Mouse (Mus musculus): Measurements from ENCODE around the gene Lsm4.

GRCm38 (mm10) chr8:70680039-70680438, 7.0 kb downstream of the Lsm4 start:
- no peak for TF ChIP-seq CTCF (IDR thresholded peaks at IDR 0.05; ENCODE audit: control insufficient read depth, insufficient read depth, insufficient read length)
- TF ChIP-seq USF1 (IDR thresholded peaks at IDR 0.05; ENCODE audit: low read depth), result no peak
